Mouse (Mus musculus) intestine, embryonic 14.5 days (tissue): ENCODE measurements around the gene Adgrb3. TPM values are rescaled to one million over a fixed set of nuclear protein-coding genes. Genes with fewer than 3 reads are reported as not detected.
A peak's percentile ranks its signal among the peaks of the same experiment; 100 is the strongest.

Experiments
- ATAC-seq: fragments of 200-750 bp; cut with Nextera tagmentation; replicated peaks from 2 replicates; pipeline ENCODE4 v1.8.0; 2017; ENCODE audit warnings: low read depth, moderate number of reproducible peaks, moderate TSS enrichment, moderate library complexity; ENCODE audit not compliant: low FRiP score, low TSS enrichment
- DNase-seq: peaks from one replicate; pipeline ENCODE4 v3.0.0-alpha.2; 2018; ENCODE audit warnings: low spot score
- H3K27ac ChIP-seq: fragments of 300-500 bp; sonication (generic); 2 replicates; pipeline ENCODE4 v1.5.1; 2014; ENCODE audit warnings: low read depth, mild to moderate bottlenecking, control low read depth
- H3K27me3 ChIP-seq: fragments of 300-500 bp; sonication (generic); replicated peaks from 2 replicates; pipeline ENCODE4 v1.6.1; 2014; ENCODE audit warnings: low read length, control low read depth; ENCODE audit not compliant: control insufficient read depth, insufficient read depth
- H3K36me3 ChIP-seq: fragments of 300-500 bp; sonication (generic); 2 replicates; pipeline ENCODE4 v1.6.1; 2014; ENCODE audit warnings: low read length, control low read depth; ENCODE audit not compliant: control insufficient read depth, insufficient read depth
- H3K4me1 ChIP-seq: fragments of 300-500 bp; sonication (generic); replicated peaks from 2 replicates; pipeline ENCODE4 v1.6.1; 2014; ENCODE audit warnings: low read length, control low read depth, mixed read lengths; ENCODE audit not compliant: control insufficient read depth, insufficient read depth
- H3K4me2 ChIP-seq: fragments of 300-500 bp; sonication (generic); 2 replicates; pipeline ENCODE4 v1.6.1; 2014; ENCODE audit warnings: low read length
- H3K4me3 ChIP-seq: fragments of 300-500 bp; sonication (generic); 2 replicates; pipeline ENCODE4 v1.5.1; 2014; ENCODE audit warnings: low read depth, low read length, control low read depth, mixed read lengths
- H3K9ac ChIP-seq: fragments of 300-500 bp; sonication (generic); 2 replicates; pipeline ENCODE4 v1.6.1; 2014; ENCODE audit warnings: mild to moderate bottlenecking, low read length
- H3K9me3 ChIP-seq: fragments of 300-500 bp; sonication (generic); 2 replicates; pipeline ENCODE4 v1.6.1; 2016; ENCODE audit warnings: low read length, control low read depth; ENCODE audit not compliant: control insufficient read depth
- WGBS: fragments of 180-500 bp; shearing (Covaris S2); extraction: QIAGEN DNeasy Blood & Tissue Kit; methylation state at CpG from one replicate; pipeline ENCODE4 v1.1.7; 2014; 5-methylcytosine and 5-hydroxymethylcytosine counted together
- polyA plus RNA-seq: library from polyadenylated mRNA; unstranded; fragments of >200 nt; fragmentation: Nextera tagmentation; extraction: Ambion mirVana; gene quantifications from 2 replicates; pipeline ENCODE4 v1.2.1, GENCODE M21; 2014

Gene Adgrb3
- polyA plus RNA-seq, 1 experiment from 2014 or later, result 3.6 TPM

- H3K9me3 ChIP-seq, result no peaks in the 10 kb centered on the region
- no peak for DNase-seq
- H3K27ac ChIP-seq, result no peak overlapping the region
- H3K9ac ChIP-seq, result no peak overlapping the region
- H3K36me3 ChIP-seq, result no peaks in the 10 kb centered on the region
- no peaks in the 10 kb centered on the region for H3K4me1 ChIP-seq
- H3K4me2 ChIP-seq, result peak overlapping the region; percentile 82
- peaks cover 42% of the 10 kb centered on the region for H3K27me3 ChIP-seq
- 71% methylated on average over 9 of the region's 9 CpGs for WGBS
- no peak for ATAC-seq
- H3K4me3 ChIP-seq, result peak overlapping the region; percentile 48; the same call in 1 of the 2 replicates
Measured at GRCm38 (mm10) chr1:25828071-25828755, 1.3 kb downstream of the Adgrb3 start.

- H3K27ac ChIP-seq, result no peak overlapping the region
- 73% methylated on average over 9 of the region's 9 CpGs for WGBS
- H3K27me3 ChIP-seq, result peaks cover 42% of the 10 kb centered on the region
- no peaks in the 10 kb centered on the region for H3K4me1 ChIP-seq
- H3K36me3 ChIP-seq, result no peaks in the 10 kb centered on the region
- no peak overlapping the region for H3K9ac ChIP-seq
- ATAC-seq, result no peak
- no peaks in the 10 kb centered on the region for H3K9me3 ChIP-seq
- H3K4me2 ChIP-seq, result no peak overlapping the region
- H3K4me3 ChIP-seq, result no peak overlapping the region
- DNase-seq, result no peak
Measured at GRCm38 (mm10) chr1:25827436-25827835, 2.1 kb downstream of the Adgrb3 start.

GRCm38 (mm10) chr1:25826771-25827170 is 2.7 kb downstream of the Adgrb3 start:
- Histone ChIP-seq H3K9ac (no peak overlapping the region), H3K36me3 (no peaks in the 10 kb centered on the region), H3K4me2 (no peak overlapping the region), H3K9me3 (no peaks in the 10 kb centered on the region), H3K4me1 (no peaks in the 10 kb centered on the region), H3K4me3 (no peak overlapping the region), H3K27me3 (peaks cover 42% of the 10 kb centered on the region), H3K27ac (no peak overlapping the region)
- WGBS, result 15% methylated on average over 7 of the region's 7 CpGs
- DNase-seq, result no peak
- ATAC-seq, result no peak

GRCm38 (mm10) chr1:25824626-25825025 is 4.9 kb downstream of the Adgrb3 start:
- no peak for DNase-seq
- H3K4me3 ChIP-seq, result no peak overlapping the region
- H3K27me3 ChIP-seq, result peaks cover 25% of the 10 kb centered on the region
- ATAC-seq, result no peak
- no peaks in the 10 kb centered on the region for H3K4me1 ChIP-seq
- 37% methylated on average over 4 of the region's 4 CpGs for WGBS
- no peak overlapping the region for H3K27ac ChIP-seq
- no peaks in the 10 kb centered on the region for H3K9me3 ChIP-seq
- no peak overlapping the region for H3K4me2 ChIP-seq
- no peaks in the 10 kb centered on the region for H3K36me3 ChIP-seq
- no peak overlapping the region for H3K9ac ChIP-seq

- Histone ChIP-seq H3K9me3 (no peaks in the 10 kb centered on the region), H3K4me2 (no peak overlapping the region), H3K4me3 (no peak overlapping the region), H3K36me3 (no peaks in the 10 kb centered on the region), H3K4me1 (no peaks in the 10 kb centered on the region), H3K27me3 (peaks cover 20% of the 10 kb centered on the region), H3K27ac (no peak overlapping the region), H3K9ac (no peak overlapping the region)
- no peak for DNase-seq
- WGBS, result 82% methylated on average over 10 of the region's 10 CpGs
- no peak for ATAC-seq
Measured at GRCm38 (mm10) chr1:25823961-25824360, 5.5 kb downstream of the Adgrb3 start.

- H3K9ac ChIP-seq, result no peak overlapping the region
- no peaks in the 10 kb centered on the region for H3K9me3 ChIP-seq
- H3K27me3 ChIP-seq, result no peaks in the 10 kb centered on the region
- DNase-seq (no peak), ATAC-seq (no peak)
- no peak overlapping the region for H3K4me2 ChIP-seq
- no peaks in the 10 kb centered on the region for H3K36me3 ChIP-seq
- no peak overlapping the region for H3K27ac ChIP-seq
- no peaks in the 10 kb centered on the region for H3K4me1 ChIP-seq
- 53% methylated on average over 1 of the region's 1 CpGs for WGBS
- no peak overlapping the region for H3K4me3 ChIP-seq
Measured at GRCm38 (mm10) chr1:25815491-25815890, 14.0 kb downstream of the Adgrb3 start.

- Histone ChIP-seq H3K27ac (no peak overlapping the region), H3K9me3 (no peaks in the 10 kb centered on the region), H3K4me3 (no peak overlapping the region), H3K27me3 (no peaks in the 10 kb centered on the region), H3K36me3 (no peaks in the 10 kb centered on the region), H3K9ac (no peak overlapping the region), H3K4me2 (no peak overlapping the region), H3K4me1 (no peaks in the 10 kb centered on the region)
- no peak for DNase-seq
- no peak for ATAC-seq
- WGBS, result 62% methylated on average over 1 of the region's 1 CpGs
Measured at GRCm38 (mm10) chr1:25778784-25779183, 50.7 kb downstream of the Adgrb3 start.

- no peaks in the 10 kb centered on the region for H3K9me3 ChIP-seq
- DNase-seq, result no peak
- no peaks in the 10 kb centered on the region for H3K27me3 ChIP-seq
- H3K4me3 ChIP-seq, result no peak overlapping the region
- no peaks in the 10 kb centered on the region for H3K4me1 ChIP-seq
- H3K9ac ChIP-seq, result no peak overlapping the region
- H3K4me2 ChIP-seq, result no peak overlapping the region
- no peaks in the 10 kb centered on the region for H3K36me3 ChIP-seq
- no peak for ATAC-seq
- H3K27ac ChIP-seq, result no peak overlapping the region
- WGBS, result 80% methylated on average over 4 of the region's 4 CpGs
Measured at GRCm38 (mm10) chr1:25777459-25777858, 52.0 kb downstream of the Adgrb3 start.

- no peaks in the 10 kb centered on the region for H3K4me1 ChIP-seq
- WGBS, result 82% methylated on average over 3 of the region's 3 CpGs
- no peaks in the 10 kb centered on the region for H3K9me3 ChIP-seq
- no peak overlapping the region for H3K4me3 ChIP-seq
- no peaks in the 10 kb centered on the region for H3K27me3 ChIP-seq
- no peak overlapping the region for H3K27ac ChIP-seq
- H3K9ac ChIP-seq, result no peak overlapping the region
- no peak overlapping the region for H3K4me2 ChIP-seq
- ATAC-seq, result no peak
- no peaks in the 10 kb centered on the region for H3K36me3 ChIP-seq
- DNase-seq, result no peak
Measured at GRCm38 (mm10) chr1:25775440-25776130, 53.9 kb downstream of the Adgrb3 start.
